Mouse (Mus musculus) myocyte (in vitro differentiated cells): ENCODE results near the gene Rpl5. TPM values are rescaled to one million over a fixed set of nuclear protein-coding genes. Genes with fewer than 3 reads are reported as not detected.
A peak's percentile ranks its signal among the peaks of the same experiment; 100 is the strongest.

Experiments used
- H3K27me3 ChIP-seq: one replicate; pipeline ENCODE4 v1.6.1; 2011; ENCODE audit not compliant: control insufficient read depth, insufficient read depth, insufficient read length
- H3K36me3 ChIP-seq: one replicate; pipeline ENCODE4 v1.6.1; 2011; ENCODE audit not compliant: control insufficient read depth, insufficient read depth
- H3K4me2 ChIP-seq: one replicate; pipeline ENCODE4 v1.6.1; 2011; ENCODE audit warnings: low read depth, control low read depth
- H3K4me3 ChIP-seq: one replicate; pipeline ENCODE4 v1.5.1; 2011; ENCODE audit warnings: mild to moderate bottlenecking, control low read depth, moderate library complexity
- H3K79me2 ChIP-seq: one replicate; pipeline ENCODE4 v1.6.1; 2011; ENCODE audit not compliant: control insufficient read depth, insufficient read depth
- H3ac ChIP-seq: one replicate; pipeline ENCODE4 v1.6.1; 2011; ENCODE audit not compliant: control insufficient read depth, insufficient read length
- CEBPB ChIP-seq: IDR thresholded peaks from 2 replicates; pipeline ENCODE4 v1.6.1; 2011; ENCODE audit warnings: mild to moderate bottlenecking, moderate library complexity; ENCODE audit not compliant: poor library complexity, insufficient read depth, severe bottlenecking
- E2F4 ChIP-seq: IDR thresholded peaks from one replicate; pipeline ENCODE4 v1.6.1; 2011; ENCODE audit warnings: mild to moderate bottlenecking, control low read depth, moderate library complexity; ENCODE audit not compliant: insufficient read depth
- MAX ChIP-seq: IDR thresholded peaks from one replicate; pipeline ENCODE4 v1.6.1; 2011; ENCODE audit warnings: low read depth, mild to moderate bottlenecking, control low read depth
- MYOD1 ChIP-seq, 3 experiments: IDR thresholded peaks; one replicate each; pipeline ENCODE4 v1.6.1; 2011; ENCODE audit warnings: control low read depth in 2 of 3, low read depth in 2 of 3, mild to moderate bottlenecking in 2 of 3, moderate library complexity in 1 of 3; ENCODE audit not compliant: insufficient read length in 2 of 3, control insufficient read depth in 1 of 3
- MYOG ChIP-seq, 3 experiments: IDR thresholded peaks; one replicate each; pipeline ENCODE4 v1.6.1; 2011; ENCODE audit warnings: control low read depth in 2 of 3, low read depth in 2 of 3, mild to moderate bottlenecking in 2 of 3; ENCODE audit not compliant: insufficient read length in 2 of 3, control insufficient read depth in 1 of 3, insufficient read depth in 1 of 3
- POLR2A ChIP-seq: IDR thresholded peaks from one replicate; pipeline ENCODE4 v1.6.1; 2011; ENCODE audit warnings: low read depth, mild to moderate bottlenecking, control low read depth, moderate library complexity; ENCODE audit not compliant: insufficient read length
- POLR2AphosphoS2 ChIP-seq: IDR thresholded peaks from one replicate; pipeline ENCODE4 v1.6.1; 2011; ENCODE audit warnings: low read depth, control low read depth; ENCODE audit not compliant: insufficient read length
- REST ChIP-seq: IDR thresholded peaks from one replicate; pipeline ENCODE4 v1.6.1; 2011; ENCODE audit warnings: mild to moderate bottlenecking, control low read depth, moderate library complexity; ENCODE audit not compliant: insufficient read depth, insufficient read length
- SRF ChIP-seq: IDR thresholded peaks from one replicate; pipeline ENCODE4 v1.6.1; 2011; ENCODE audit warnings: low read depth; ENCODE audit not compliant: control insufficient read depth, insufficient read length
- TCF12 ChIP-seq: IDR thresholded peaks from one replicate; pipeline ENCODE4 v1.6.1; 2011; ENCODE audit warnings: mild to moderate bottlenecking, control low read depth; ENCODE audit not compliant: poor library complexity, insufficient read depth, severe bottlenecking
- TCF3 ChIP-seq: IDR thresholded peaks from one replicate; pipeline ENCODE4 v1.6.1; 2011; ENCODE audit warnings: low read depth, control low read depth; ENCODE audit not compliant: insufficient read length
- USF1 ChIP-seq: IDR thresholded peaks from one replicate; pipeline ENCODE4 v1.6.1; 2011; ENCODE audit warnings: low read depth, mild to moderate bottlenecking, control low read depth, moderate library complexity
- polyA plus RNA-seq: library from polyadenylated mRNA; unstranded; fragments of >200 nt; fragmentation: generic; extraction: Trizol; gene quantifications from one replicate; pipeline ENCODE4 v1.2.1, GENCODE M21; 2012; ENCODE audit warnings: missing spikeins

Gene Rpl5
- polyA plus RNA-seq, 1 experiment, result 207 TPM

DNA sequence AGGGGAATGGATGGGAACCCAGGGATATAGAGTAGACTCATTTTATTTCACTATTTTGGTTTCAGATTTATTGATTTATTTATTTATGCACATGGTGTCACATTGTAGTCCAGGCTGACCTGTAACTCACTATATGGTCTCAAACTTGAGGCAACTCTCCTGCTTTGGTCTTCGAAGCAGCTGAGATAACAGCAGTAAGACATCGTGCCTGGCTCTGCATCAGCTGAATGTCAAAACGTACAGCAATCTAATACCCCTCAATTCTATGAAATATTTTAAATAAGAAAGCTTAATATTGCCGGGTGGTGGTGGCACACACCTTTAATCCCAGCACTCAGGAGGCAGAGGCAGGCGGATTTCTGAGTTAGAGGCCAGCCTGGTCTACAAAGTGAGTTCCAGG lies 10.7 kb downstream of the Rpl5 start:
- H3K4me2 ChIP-seq, result no peak overlapping the region
- H3K4me3 ChIP-seq, result no peak overlapping the region
- TF ChIP-seq POLR2AphosphoS2, result peak; percentile 51
- no peak for TF ChIP-seq SRF
- no peaks in the 10 kb centered on the region for H3K79me2 ChIP-seq
- H3K27me3 ChIP-seq, result no peaks in the 10 kb centered on the region
- H3ac ChIP-seq, result no peak overlapping the region
- H3K36me3 ChIP-seq, result peaks cover 42% of the 10 kb centered on the region

DNA sequence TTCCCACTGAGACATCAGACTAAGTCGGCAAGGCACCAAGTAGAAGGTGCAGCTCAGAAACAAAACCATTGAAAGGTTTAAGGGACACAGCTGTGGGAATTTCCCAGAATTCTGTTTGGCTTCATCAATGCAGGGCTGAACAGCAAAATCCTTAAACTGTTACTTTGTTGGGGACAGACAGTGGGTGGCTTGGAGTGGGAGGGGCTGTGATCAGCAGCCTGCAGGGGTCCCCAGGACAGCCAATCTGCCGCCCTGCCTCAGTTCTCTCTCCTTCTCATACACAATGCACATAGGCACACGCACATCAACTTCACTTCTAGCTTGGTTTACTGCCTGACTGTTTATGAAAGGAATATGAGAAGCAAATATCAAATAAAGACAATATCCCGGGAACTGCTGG lies 15.0 kb downstream of the Rpl5 start:
- Histone ChIP-seq H3K36me3 (no peaks in the 10 kb centered on the region), H3K27me3 (no peaks in the 10 kb centered on the region), H3K79me2 (no peaks in the 10 kb centered on the region), H3ac (no peak overlapping the region), H3K4me2 (no peak overlapping the region), H3K4me3 (no peak overlapping the region)
- no peak for TF ChIP-seq E2F4
- no peak for TF ChIP-seq MAX
- no peak for TF ChIP-seq REST

DNA sequence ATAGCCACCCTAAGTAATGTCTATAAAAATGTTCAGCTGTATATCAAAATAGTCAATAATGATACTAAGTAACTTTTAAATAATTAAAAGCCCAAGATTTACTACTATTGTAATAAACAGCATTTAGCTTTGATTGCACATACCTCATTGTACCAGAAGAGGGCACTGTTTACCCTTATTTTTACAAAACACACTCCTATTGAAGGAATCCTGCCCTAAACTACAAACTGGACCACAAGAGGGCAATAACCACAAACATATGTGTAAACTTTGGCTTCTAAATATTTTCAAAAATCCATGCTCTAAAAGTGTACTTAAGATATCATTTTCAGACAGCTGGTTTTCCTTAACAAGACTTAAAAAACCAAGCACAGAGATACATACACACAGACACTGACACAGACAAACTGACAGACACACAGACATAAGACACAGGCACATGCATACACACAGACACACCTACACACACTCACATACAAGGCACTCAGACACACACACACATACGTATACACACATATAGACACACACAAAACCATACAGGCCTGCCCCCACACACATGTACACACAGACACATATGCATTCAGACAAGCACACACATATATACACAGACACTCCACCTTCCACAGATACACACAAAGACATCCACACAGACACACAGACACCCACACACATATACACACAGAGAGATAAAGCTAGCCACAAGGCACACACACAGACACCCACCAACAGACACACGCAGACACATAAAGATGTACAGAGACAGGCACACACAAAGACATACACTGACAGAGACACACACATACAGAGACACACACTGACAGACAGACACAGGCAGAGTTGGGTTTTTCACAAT lies 21.3 kb downstream of the Rpl5 start:
- Histone ChIP-seq H3K4me3 (no peak overlapping the region), H3K79me2 (no peaks in the 10 kb centered on the region), H3K36me3 (no peaks in the 10 kb centered on the region), H3ac (no peak overlapping the region), H3K4me2 (no peak overlapping the region), H3K27me3 (no peaks in the 10 kb centered on the region)
- TF ChIP-seq POLR2AphosphoS2, result no peak
- TF ChIP-seq CEBPB, result no peak
- TF ChIP-seq MYOG (IDR thresholded peaks at IDR 0.05; ENCODE audit: control insufficient read depth in 1 of 3, insufficient read depth in 1 of 3, insufficient read length in 2 of 3, low read depth in 2 of 3), result no peak
- TF ChIP-seq REST, result no peak
- no peak for TF ChIP-seq USF1
- no peak for TF ChIP-seq MYOD1 (IDR thresholded peaks at IDR 0.05; ENCODE audit: control insufficient read depth in 1 of 3, insufficient read length in 2 of 3, low read depth in 2 of 3)
- TF ChIP-seq MAX, result no peak
- TF ChIP-seq POLR2A, result no peak
- TF ChIP-seq E2F4, result no peak
- TF ChIP-seq SRF, result no peak
- no peak for TF ChIP-seq TCF12
- no peak for TF ChIP-seq TCF3

DNA sequence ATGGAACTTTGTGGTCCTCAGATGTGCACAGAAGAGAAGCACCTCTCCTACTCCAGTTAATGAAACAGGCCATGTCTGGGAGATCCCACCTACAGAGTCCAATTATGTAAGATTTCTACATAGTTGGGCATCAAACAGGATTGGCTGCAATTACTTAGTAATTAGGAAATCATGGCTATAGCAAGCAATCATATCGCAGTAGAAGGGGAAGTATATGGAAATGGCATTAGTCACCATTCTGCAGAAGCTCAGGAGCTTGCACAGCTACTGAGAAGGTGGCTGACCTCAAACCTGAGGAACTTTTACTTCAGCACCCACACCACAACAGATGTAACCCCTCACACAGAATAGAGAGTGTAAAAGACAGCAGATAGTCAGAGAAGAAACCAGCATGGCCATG lies 22.5 kb downstream of the Rpl5 start:
- TF ChIP-seq POLR2A (no peak), MYOG (IDR thresholded peaks at IDR 0.05; ENCODE audit: control insufficient read depth in 1 of 3, insufficient read depth in 1 of 3, insufficient read length in 2 of 3, low read depth in 2 of 3) (no peak), REST (no peak)
- Histone ChIP-seq H3K4me3 (no peak overlapping the region), H3ac (no peak overlapping the region), H3K79me2 (no peaks in the 10 kb centered on the region), H3K27me3 (no peaks in the 10 kb centered on the region), H3K36me3 (no peaks in the 10 kb centered on the region), H3K4me2 (no peak overlapping the region)

DNA sequence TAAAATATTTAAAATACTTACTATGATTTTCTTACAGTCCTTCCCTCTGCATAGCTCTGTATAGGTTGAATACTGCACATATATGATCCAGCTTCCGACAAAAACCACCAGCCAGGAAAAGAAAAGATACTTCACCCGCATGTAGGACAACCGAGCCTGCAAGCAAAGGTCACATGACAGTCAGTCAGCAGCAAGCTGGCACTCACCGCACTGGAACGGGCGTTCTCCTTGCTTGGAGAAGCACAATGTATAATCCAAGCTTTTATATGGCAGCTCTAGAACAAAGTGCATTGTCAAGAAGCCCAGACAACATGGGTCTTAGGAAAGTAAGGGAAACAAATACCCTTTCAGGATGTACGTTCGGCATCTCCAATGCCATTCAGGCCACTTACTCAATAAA lies 24.3 kb downstream of the Rpl5 start:
- Histone ChIP-seq H3K4me2 (no peak overlapping the region), H3K79me2 (no peaks in the 10 kb centered on the region), H3ac (no peak overlapping the region), H3K4me3 (no peak overlapping the region), H3K36me3 (no peaks in the 10 kb centered on the region), H3K27me3 (no peaks in the 10 kb centered on the region)
- TF ChIP-seq MYOG (IDR thresholded peaks at IDR 0.05; ENCODE audit: control insufficient read depth in 1 of 3, insufficient read depth in 1 of 3, insufficient read length in 2 of 3, low read depth in 2 of 3) (no peak), POLR2A (no peak), TCF3 (no peak), CEBPB (no peak), TCF12 (no peak), REST (no peak)
